Mouse (Mus musculus) olfactory bulb, adult 2 months (tissue): Measurements from ENCODE around the gene P4hb. TPM values are rescaled to one million over a fixed set of nuclear protein-coding genes. Genes with fewer than 3 reads are reported as not detected.
A peak's percentile ranks its signal among the peaks of the same experiment; 100 is the strongest.
"Not testable (repeated sequence)": the region's sequence is repeated elsewhere in the genome, so short reads cannot be mapped to it uniquely, and the experiment has no call there.

Experiments
- H3K27ac ChIP-seq: fragments of 200-500 bp; 2 replicates; pipeline ENCODE4 v1.5.1; 2012; ENCODE audit warnings: low read depth, low read length; ENCODE audit not compliant: insufficient read depth
- H3K4me1 ChIP-seq: fragments of 200-500 bp; 2 replicates; pipeline ENCODE4 v1.6.1; 2012; ENCODE audit warnings: low read length; ENCODE audit not compliant: control insufficient read depth, insufficient read depth
- H3K4me3 ChIP-seq: fragments of 200-500 bp; 2 replicates; pipeline ENCODE4 v1.5.1; 2012; ENCODE audit warnings: mild to moderate bottlenecking, low read depth, low read length, moderate library complexity; ENCODE audit not compliant: insufficient read depth
- CTCF ChIP-seq: fragments of 200-500 bp; IDR thresholded peaks from 2 replicates; pipeline ENCODE4 v1.5.1; 2012; ENCODE audit warnings: low read depth, mild to moderate bottlenecking, low read length, moderate library complexity; ENCODE audit not compliant: insufficient read depth
- POLR2A ChIP-seq: fragments of 200-500 bp; IDR thresholded peaks from 2 replicates; pipeline ENCODE4 v1.6.1; 2012; ENCODE audit warnings: mild to moderate bottlenecking, low read depth, low read length, moderate library complexity; ENCODE audit not compliant: insufficient read depth
- whole genome bisulfite sequencing: fragments of 180-500 bp; shearing (Covaris S2); methylation state at CpG from one replicate; pipeline ENCODE4 v1.1.7; 2018; 5-methylcytosine and 5-hydroxymethylcytosine counted together
- polyA plus RNA-seq: library from polyadenylated mRNA; stranded (reverse); fragments of >200 nt; gene quantifications from 2 replicates; pipeline ENCODE4 v1.2.4, GENCODE M21; 2012; ENCODE audit warnings: low replicate concordance; ENCODE audit not compliant: missing spikeins, insufficient read depth, insufficient read length

The P4hb gene
- polyA plus RNA-seq, 1 experiment, result 309 TPM

GRCm38 (mm10) chr11:120600716-120601115 lies 27.7 kb upstream of the P4hb start:
- Histone ChIP-seq H3K27ac (no peak overlapping the region), H3K4me3 (no peak overlapping the region), H3K4me1 (peaks cover 16% of the 10 kb centered on the region)
- 93% methylated on average over 3 of the region's 3 CpGs for WGBS
- no peak for TF ChIP-seq CTCF
- TF ChIP-seq POLR2A, result no peak

DNA sequence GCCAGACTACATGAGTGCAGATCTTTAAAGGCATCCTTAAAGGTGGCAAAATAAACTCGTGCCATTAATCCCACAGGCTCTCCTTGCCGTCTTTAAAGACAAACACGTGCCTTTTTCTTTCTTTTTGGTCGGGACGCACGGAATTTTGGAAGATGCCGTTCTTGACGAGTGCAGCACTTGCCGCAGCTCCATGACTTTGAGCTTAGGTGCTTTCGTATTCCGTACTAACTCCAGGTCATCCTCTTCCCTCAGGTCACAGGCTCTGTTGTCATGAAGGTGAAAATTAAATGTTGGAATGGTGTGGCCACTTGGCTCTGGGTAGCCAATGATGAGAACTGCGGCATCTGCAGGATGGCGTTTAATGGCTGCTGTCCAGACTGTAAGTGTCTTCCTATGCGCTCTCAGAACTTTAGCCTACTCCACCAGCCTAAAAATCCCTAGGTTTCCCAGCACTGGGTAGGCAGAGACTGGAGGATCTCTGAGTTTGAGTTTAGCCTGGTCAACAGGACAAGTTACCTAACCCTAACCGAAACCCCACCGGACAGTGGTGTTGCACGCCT lies 26.0 kb upstream of the P4hb start:
- WGBS, result 39% methylated on average over 17 of the region's 17 CpGs
- TF ChIP-seq POLR2A, result no peak
- no peak for TF ChIP-seq CTCF
- Histone ChIP-seq H3K27ac (no peak overlapping the region), H3K4me1 (peaks cover 16% of the 10 kb centered on the region), H3K4me3 (peak overlapping the region; percentile 86)

GRCm38 (mm10) chr11:120598283-120598989 lies 25.4 kb upstream of the P4hb start, which contains the start of the genes Alyref and Anapc11:
TSS of gene Alyref (minus strand) at chr11:120598365.
TSS of gene Anapc11 (plus strand) at chr11:120598421.
- H3K4me3 ChIP-seq, result peak within 1 kb of the TSS; percentile 86
- H3K27ac ChIP-seq, result no peak within 1 kb of the TSS; the same call in 1 of the 2 replicates
- 0 out of 2 replicates have a peak, but pooled peaks have one; percentile 58 for TF ChIP-seq POLR2A
- TF ChIP-seq CTCF, result no peak
- H3K4me1 ChIP-seq, result peaks cover 16% of the 10 kb centered on the region
- WGBS, result under 1% methylated on average over 88 of the region's 88 CpGs

DNA sequence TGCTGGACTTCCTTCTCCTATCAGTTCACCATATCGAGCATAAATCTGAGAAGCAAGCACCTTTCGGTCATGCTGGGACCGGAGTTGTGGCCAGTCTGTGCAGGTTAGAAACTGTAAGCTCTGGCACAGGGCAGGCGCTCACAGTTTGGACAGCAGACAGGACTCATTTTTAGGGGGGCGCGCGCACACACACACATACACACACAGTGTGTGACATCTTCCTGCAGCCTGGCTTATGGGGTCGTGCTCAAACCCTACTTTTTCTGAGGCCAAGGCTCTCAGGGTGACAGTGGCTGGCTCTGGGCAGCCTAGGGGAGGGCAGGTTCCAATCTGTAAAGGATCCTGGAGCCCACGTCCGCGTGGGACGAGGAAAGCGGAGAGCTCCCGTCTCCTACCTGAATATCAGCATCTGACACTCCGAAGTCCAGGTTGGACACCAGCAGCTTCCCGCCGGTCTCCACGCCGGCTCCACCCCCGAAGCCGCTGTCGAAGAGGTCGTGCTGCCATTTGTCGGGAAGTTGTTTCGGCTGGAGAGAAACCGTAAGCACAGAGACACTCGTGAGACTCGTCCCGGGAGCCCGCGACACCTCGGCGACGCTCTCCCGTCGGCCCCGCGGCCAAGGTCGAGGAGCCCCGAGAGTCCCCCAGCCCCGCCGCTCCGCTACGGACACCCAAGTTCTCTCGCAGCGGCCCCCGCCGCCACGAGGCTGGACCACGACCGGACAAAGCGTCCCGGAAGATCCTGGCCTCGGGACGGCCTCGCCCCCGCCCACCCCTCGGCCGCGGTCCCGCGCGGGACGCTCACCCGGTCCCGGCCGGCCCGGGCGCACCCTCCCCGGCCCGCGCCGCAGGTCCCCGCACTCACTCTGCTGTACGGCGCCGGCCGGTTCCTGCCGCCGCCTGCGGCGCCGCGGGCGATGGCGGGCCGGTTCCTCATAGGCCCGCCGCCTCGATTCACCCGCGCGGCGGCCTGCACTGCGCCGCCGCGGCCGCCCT lies 24.5 kb upstream of the P4hb start:
- Histone ChIP-seq H3K4me1 (peaks cover 16% of the 10 kb centered on the region), H3K4me3 (peak overlapping the region; percentile 86), H3K27ac (no peak overlapping the region)
- TF ChIP-seq CTCF (no peak), POLR2A (no peak)
- 4% methylated on average over 99 of the region's 99 CpGs for WGBS

- 85% methylated on average over 6 of the region's 6 CpGs for WGBS
- TF ChIP-seq CTCF, result no peak
These were observed 15.5 kb upstream of the P4hb start for GRCm38 (mm10) chr11:120588531-120588930.

GRCm38 (mm10) chr11:120583937-120584336 lies 10.9 kb upstream of the P4hb start:
- peaks cover 20% of the 10 kb centered on the region for H3K4me1 ChIP-seq
- 96% methylated on average over 1 of the region's 1 CpGs for WGBS
- no peak overlapping the region for H3K4me3 ChIP-seq
- H3K27ac ChIP-seq, result no peak overlapping the region
- TF ChIP-seq CTCF, result no peak
- no peak for TF ChIP-seq POLR2A

More at GRCm38 (mm10) chr11:120588531-120588930, 15.5 kb upstream of the P4hb start:
- no peak overlapping the region for H3K4me3 ChIP-seq
- H3K27ac ChIP-seq, result no peak overlapping the region
- H3K4me1 ChIP-seq, result no peaks in the 10 kb centered on the region

DNA sequence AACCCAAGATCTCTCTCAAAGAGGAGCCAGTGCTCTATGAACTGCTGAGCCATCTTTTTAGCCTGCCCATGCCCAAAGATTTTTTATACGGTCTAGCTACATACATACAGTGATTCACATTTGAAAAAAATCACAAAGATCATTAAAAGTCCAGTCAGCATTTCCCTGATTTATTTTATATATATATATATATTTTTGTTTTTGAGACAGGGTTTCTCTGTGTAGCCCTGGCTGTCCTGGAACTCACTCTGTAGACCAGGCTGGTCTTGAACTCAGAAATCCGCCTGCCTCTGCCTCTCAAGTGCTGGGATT lies 9.9 kb upstream of the P4hb start:
- 97% methylated on average over 2 of the region's 2 CpGs for WGBS
- not testable (repeated sequence) for H3K4me3 ChIP-seq, H3K27ac ChIP-seq
- H3K4me1 ChIP-seq, result peaks cover 20% of the 10 kb centered on the region

DNA sequence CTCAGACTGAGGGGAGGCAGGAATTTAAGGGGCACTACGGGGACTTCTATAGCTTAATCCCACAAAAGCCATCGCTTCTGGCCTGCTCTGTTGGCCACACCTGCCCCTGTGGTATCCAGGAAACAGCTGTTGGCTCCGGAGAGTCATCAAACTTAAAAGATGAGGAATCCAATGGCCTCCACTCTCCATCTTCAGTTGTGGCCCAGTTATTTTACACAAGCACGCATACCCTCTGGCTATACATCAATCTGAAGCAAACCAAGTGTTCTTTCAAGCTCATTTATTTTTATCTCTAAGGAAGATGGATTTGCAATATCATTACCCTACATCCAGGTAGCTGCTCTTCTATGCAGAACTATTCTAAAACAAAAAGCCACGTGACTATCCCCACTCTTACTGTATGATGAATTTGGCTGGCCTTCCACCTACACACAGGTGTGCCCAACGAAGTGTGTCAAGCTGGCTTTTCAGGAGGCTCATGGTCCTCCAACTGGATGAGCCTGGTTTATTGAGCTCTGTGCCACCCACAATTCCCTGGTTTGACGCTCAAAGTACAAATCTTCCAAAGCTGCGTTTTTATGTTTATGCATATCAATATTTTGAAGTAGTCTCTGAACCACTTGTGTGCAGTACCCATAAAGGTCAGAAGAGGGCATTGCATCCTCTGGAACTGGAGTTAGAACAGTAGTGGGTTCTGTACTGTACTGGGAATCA lies 9.4 kb upstream of the P4hb start:
- WGBS, result 67% methylated on average over 8 of the region's 8 CpGs
- TF ChIP-seq CTCF, result no peak
- no peak for TF ChIP-seq POLR2A

More for the DNA sequence above, 9.4 kb upstream of the P4hb start:
- Histone ChIP-seq H3K4me3 (peak overlapping the region; percentile 71), H3K27ac (peak overlapping the region; percentile 85), H3K4me1 (peaks cover 20% of the 10 kb centered on the region)
